Mouse (Mus musculus): ENCODE measurements around the gene Cdh26.

DNA sequence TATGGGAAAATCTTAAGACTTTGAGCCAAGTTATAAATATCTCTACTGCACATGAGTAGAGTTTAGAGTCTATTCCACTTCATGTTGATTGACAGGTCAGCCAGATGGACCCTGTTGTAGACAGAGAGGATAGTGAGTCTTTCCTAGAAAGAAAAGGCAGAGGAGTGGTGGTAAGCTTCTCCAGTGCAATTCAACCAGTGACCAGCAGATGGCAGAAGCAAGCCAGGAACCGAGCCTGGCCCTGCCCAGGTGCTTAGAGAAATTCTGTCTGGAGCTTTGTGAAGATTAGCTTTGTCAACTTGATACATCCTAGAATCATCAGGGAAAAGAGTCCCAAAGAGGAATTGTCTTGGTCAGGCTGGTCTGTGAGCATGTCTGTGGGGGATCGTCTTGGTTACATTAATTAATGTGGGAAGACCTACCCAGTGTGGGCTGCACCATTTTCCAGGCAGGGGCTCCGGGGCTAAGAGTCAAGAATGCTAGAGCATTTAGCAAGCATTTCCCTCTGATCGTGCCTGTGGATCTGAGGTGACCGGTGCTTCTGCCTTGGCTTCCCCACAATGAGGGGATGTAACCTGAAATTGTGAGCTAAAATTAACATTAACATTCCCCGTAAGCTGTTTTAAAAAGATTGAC lies 77.2 kb downstream of the Cdh26 start:
- TF ChIP-seq CTCF (IDR thresholded peaks at IDR 0.05; ENCODE audit: control insufficient read depth, insufficient read depth, insufficient read length): no peak
- TF ChIP-seq USF1 (IDR thresholded peaks at IDR 0.05; ENCODE audit: low read depth): no peak
